Mouse (Mus musculus) stomach, postnatal 0 days (tissue): ENCODE results near the gene Midn.
A peak's percentile ranks its signal among the peaks of the same experiment; 100 is the strongest.

Experiments used
- CTCF ChIP-seq: IDR thresholded peaks from 2 replicates; pipeline ENCODE4 v1.5.1; 2016; ENCODE audit warnings: antibody characterized with exemption, low read depth, mild to moderate bottlenecking, moderate library complexity
- EP300 ChIP-seq: optimal IDR thresholded peaks from 2 replicates; pipeline ENCODE3; 2016; ENCODE audit warnings: antibody characterized with exemption

DNA sequence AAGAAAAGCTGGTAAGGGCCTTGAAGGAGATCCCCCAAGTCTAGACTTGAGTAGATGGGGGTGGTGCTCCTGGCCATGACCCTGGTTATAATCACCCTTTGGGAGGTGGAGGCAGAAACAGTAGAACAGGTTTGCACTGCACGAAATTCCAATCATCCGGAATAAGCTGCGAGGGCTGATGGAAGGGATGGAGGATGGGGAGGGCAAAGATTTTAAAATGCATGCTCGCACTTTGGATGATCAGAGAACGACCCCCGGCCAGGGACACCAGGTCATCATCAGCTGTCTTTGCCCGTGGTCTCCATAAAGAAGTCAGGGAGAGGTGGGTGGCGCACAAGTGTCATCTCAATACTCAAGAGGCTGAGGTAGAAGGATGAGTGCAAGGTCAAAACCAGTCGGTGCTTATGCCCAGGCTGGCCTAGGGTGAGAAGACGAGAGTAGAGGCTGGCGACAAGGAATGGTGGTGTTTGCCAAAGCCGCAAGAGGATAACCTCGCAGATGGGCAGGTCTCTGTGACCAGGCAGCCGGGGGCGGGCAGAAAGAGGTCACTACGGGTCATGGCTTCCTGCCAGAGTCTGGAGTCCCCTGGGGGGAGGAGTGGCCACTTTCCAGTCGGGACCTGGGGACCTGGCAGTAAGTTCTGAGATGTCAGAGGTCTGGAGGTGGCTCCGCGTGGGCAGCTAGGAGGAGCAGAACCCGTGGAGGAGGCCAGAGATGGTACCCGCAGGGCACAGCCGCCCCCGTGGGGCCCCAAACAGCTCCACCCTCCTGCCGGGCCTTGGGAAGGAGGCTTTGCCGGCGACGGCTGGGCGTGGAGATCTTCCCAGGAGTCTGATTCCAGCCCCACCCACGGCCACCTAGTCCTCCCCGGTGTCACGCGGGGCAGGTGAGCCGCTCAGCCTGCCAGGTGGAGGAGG, 12.6 kb downstream of the Midn start:
- TF ChIP-seq CTCF (no peak), EP300 (peak; percentile 63)
